Mouse (Mus musculus): Measurements from ENCODE around the gene Rexo4. TPM values are rescaled to one million over a fixed set of nuclear protein-coding genes. Genes with fewer than 3 reads are reported as not detected.

Gene Rexo4
- total and polyA plus RNA-seq, 2 experiments from 2014 or later: 13.3 to 22.9 TPM

DNA sequence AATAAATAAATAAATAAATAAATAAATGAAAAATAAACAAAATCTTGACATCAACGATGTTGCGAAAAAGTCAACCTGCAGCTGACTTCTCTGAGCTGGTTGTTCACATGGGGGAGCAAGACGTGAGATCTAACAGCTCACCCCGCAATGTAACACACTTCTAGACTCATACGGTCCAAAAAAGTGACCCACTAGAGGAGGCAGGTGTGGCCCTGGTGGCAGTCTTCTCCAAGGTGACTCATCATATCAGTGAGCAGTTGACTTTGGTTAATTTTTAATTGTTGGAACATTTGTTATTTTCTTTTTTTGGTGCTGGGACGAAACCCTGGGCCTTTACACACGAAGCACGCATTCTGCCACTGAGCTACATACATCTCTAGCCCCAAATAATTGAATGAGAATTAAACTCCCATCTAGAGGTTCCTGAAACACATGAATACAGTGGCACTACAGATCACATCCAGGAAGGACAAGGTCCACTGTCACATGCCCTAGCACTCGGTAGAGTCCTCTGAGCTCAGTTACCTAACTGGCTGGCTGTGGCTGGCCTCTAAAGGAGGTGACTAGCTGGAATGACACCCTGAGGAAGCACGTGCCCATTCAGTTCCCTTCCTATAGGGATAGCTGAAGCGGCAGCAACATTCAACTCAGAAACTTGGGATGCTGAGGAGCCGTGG lies 7.2 kb downstream of the Rexo4 start:
- Histone ChIP-seq H3K27me3 (ENCODE audit: control insufficient read depth, insufficient read depth, low read length) (no peaks in the 10 kb centered on the region), H3K4me1 (ENCODE audit: control insufficient read depth, insufficient read depth) (no peaks in the 10 kb centered on the region), H3K4me2 (ENCODE audit: low read depth, low read length) (no peak overlapping the region), H3K27ac (ENCODE audit: low read depth) (no peak overlapping the region), H3K36me3 (replicated peaks; ENCODE audit: control insufficient read depth, insufficient read depth, low read length) (peaks cover 83% of the 10 kb centered on the region), H3K9ac (replicated peaks; ENCODE audit: low read depth, low read length) (no peak overlapping the region), H3K4me3 (ENCODE audit: low read depth, low read length) (no peak overlapping the region), H3K9me3 (replicated peaks; ENCODE audit: control insufficient read depth, low read length) (no peaks in the 10 kb centered on the region)
- DNase-seq (ENCODE audit: low spot score) (no peak), ATAC-seq (ENCODE audit: insufficient read depth, low read depth) (no peak)
- TF ChIP-seq EP300 (IDR thresholded peaks at IDR 0.05; ENCODE audit: low read depth): no peak
- TF ChIP-seq CTCF (IDR thresholded peaks at IDR 0.05; ENCODE audit: low read depth): no peak
- WGBS: 91% methylated on average over 12 of the region's 12 CpGs

- TF ChIP-seq CTCF (IDR thresholded peaks at IDR 0.05; ENCODE audit: low read depth) (no peak), EP300 (IDR thresholded peaks at IDR 0.05; ENCODE audit: low read depth) (no peak)
- H3K27ac ChIP-seq (ENCODE audit: low read depth): no peak overlapping the region
- no peak overlapping the region for H3K9ac ChIP-seq (replicated peaks; ENCODE audit: low read depth, low read length)
- ATAC-seq (ENCODE audit: insufficient read depth, low read depth) (no peak), DNase-seq (ENCODE audit: low spot score) (no peak)
- 83% methylated on average over 2 of the region's 2 CpGs for WGBS
- H3K4me3 ChIP-seq (ENCODE audit: low read depth, low read length): no peak overlapping the region
- no peaks in the 10 kb centered on the region for H3K9me3 ChIP-seq (replicated peaks; ENCODE audit: control insufficient read depth, low read length)
- H3K4me1 ChIP-seq (ENCODE audit: control insufficient read depth, insufficient read depth): no peaks in the 10 kb centered on the region
- no peak overlapping the region for H3K4me2 ChIP-seq (ENCODE audit: low read depth, low read length)
- H3K36me3 ChIP-seq (replicated peaks; ENCODE audit: control insufficient read depth, insufficient read depth, low read length): peaks cover 72% of the 10 kb centered on the region
- no peaks in the 10 kb centered on the region for H3K27me3 ChIP-seq (ENCODE audit: control insufficient read depth, insufficient read depth, low read length)
These were observed 9.3 kb downstream of the Rexo4 start for GRCm38 (mm10) chr2:26954735-26955395.

DNA sequence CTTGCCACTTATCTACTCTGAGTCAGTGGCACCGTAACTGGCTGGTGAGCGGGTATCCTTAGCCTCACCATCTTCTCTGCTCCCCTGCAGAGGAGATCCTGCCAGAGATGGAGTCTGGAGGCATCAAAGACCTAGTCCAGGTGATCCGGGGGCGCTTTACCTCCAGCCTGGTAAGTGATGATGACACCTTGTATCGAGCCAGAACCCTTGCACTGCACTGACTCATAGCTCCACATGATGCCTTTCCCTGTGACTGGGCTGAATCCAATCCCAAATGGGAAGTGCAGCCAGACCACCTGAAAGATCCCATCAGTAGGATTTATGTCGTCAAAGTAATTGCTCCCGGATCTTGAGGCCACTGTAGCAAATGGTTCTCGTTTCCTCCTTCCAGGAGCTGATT lies 11.3 kb downstream of the Rexo4 start:
- Histone ChIP-seq H3K36me3 (replicated peaks; ENCODE audit: control insufficient read depth, insufficient read depth, low read length) (peaks cover 60% of the 10 kb centered on the region), H3K27me3 (ENCODE audit: control insufficient read depth, insufficient read depth, low read length) (no peaks in the 10 kb centered on the region), H3K4me1 (ENCODE audit: control insufficient read depth, insufficient read depth) (no peaks in the 10 kb centered on the region), H3K9me3 (replicated peaks; ENCODE audit: control insufficient read depth, low read length) (no peaks in the 10 kb centered on the region), H3K27ac (ENCODE audit: low read depth) (no peak overlapping the region), H3K4me2 (ENCODE audit: low read depth, low read length) (no peak overlapping the region), H3K9ac (replicated peaks; ENCODE audit: low read depth, low read length) (no peak overlapping the region), H3K4me3 (ENCODE audit: low read depth, low read length) (no peak overlapping the region)
- WGBS: 79% methylated on average over 8 of the region's 8 CpGs
- TF ChIP-seq EP300 (IDR thresholded peaks at IDR 0.05; ENCODE audit: low read depth) (no peak), CTCF (IDR thresholded peaks at IDR 0.05; ENCODE audit: low read depth) (no peak)
- ATAC-seq (ENCODE audit: insufficient read depth, low read depth) (no peak), DNase-seq (ENCODE audit: low spot score) (no peak)

GRCm38 (mm10) chr2:26952193-26952592 lies 12.0 kb downstream of the Rexo4 start:
- Histone ChIP-seq H3K9ac (replicated peaks; ENCODE audit: low read depth, low read length) (no peak overlapping the region), H3K36me3 (replicated peaks; ENCODE audit: control insufficient read depth, insufficient read depth, low read length) (peaks cover 54% of the 10 kb centered on the region), H3K4me1 (ENCODE audit: control insufficient read depth, insufficient read depth) (no peaks in the 10 kb centered on the region), H3K9me3 (replicated peaks; ENCODE audit: control insufficient read depth, low read length) (no peaks in the 10 kb centered on the region), H3K4me3 (ENCODE audit: low read depth, low read length) (no peak overlapping the region), H3K27me3 (ENCODE audit: control insufficient read depth, insufficient read depth, low read length) (no peaks in the 10 kb centered on the region), H3K4me2 (ENCODE audit: low read depth, low read length) (no peak overlapping the region), H3K27ac (ENCODE audit: low read depth) (no peak overlapping the region)
- no peak for ATAC-seq (ENCODE audit: insufficient read depth, low read depth)
- DNase-seq (ENCODE audit: low spot score): no peak
- TF ChIP-seq CTCF (IDR thresholded peaks at IDR 0.05; ENCODE audit: low read depth): no peak
- TF ChIP-seq EP300 (IDR thresholded peaks at IDR 0.05; ENCODE audit: low read depth): no peak
- WGBS: 90% methylated on average over 4 of the region's 4 CpGs

- TF ChIP-seq EP300 (IDR thresholded peaks at IDR 0.05; ENCODE audit: low read depth) (no peak), CTCF (IDR thresholded peaks at IDR 0.05; ENCODE audit: low read depth) (no peak)
- Histone ChIP-seq H3K36me3 (replicated peaks; ENCODE audit: control insufficient read depth, insufficient read depth, low read length) (peaks cover 49% of the 10 kb centered on the region), H3K4me2 (ENCODE audit: low read depth, low read length) (no peak overlapping the region), H3K27ac (ENCODE audit: low read depth) (no peak overlapping the region), H3K4me3 (ENCODE audit: low read depth, low read length) (no peak overlapping the region), H3K4me1 (ENCODE audit: control insufficient read depth, insufficient read depth) (no peaks in the 10 kb centered on the region), H3K9me3 (replicated peaks; ENCODE audit: control insufficient read depth, low read length) (no peaks in the 10 kb centered on the region), H3K27me3 (ENCODE audit: control insufficient read depth, insufficient read depth, low read length) (no peaks in the 10 kb centered on the region), H3K9ac (replicated peaks; ENCODE audit: low read depth, low read length) (no peak overlapping the region)
- ATAC-seq (ENCODE audit: insufficient read depth, low read depth): no peak
- no peak for DNase-seq (ENCODE audit: low spot score)
- WGBS: 86% methylated on average over 8 of the region's 8 CpGs
These were observed 12.8 kb downstream of the Rexo4 start for GRCm38 (mm10) chr2:26951346-26951905.
